Mouse (Mus musculus) C2C12 (cell line): ENCODE data around the gene Sowahd.

Source experiments
- CEBPB ChIP-seq: IDR thresholded peaks from one replicate; pipeline ENCODE4 v1.6.1; 2011; ENCODE audit warnings: low read depth, mild to moderate bottlenecking, control low read depth, moderate library complexity
- CTCF ChIP-seq: IDR thresholded peaks from one replicate; pipeline ENCODE4 v1.5.1; 2011; ENCODE audit not compliant: control insufficient read depth, insufficient read depth, insufficient read length
- MAX ChIP-seq: IDR thresholded peaks from one replicate; pipeline ENCODE4 v1.6.1; 2011; ENCODE audit warnings: mild to moderate bottlenecking, control low read depth
- MYOD1 ChIP-seq: IDR thresholded peaks from one replicate; pipeline ENCODE4 v1.6.1; 2011; ENCODE audit warnings: low read depth; ENCODE audit not compliant: control insufficient read depth, insufficient read length
- MYOG ChIP-seq: IDR thresholded peaks from one replicate; pipeline ENCODE4 v1.6.1; 2011; ENCODE audit not compliant: control insufficient read depth, insufficient read length; ENCODE audit errors: extremely low read depth
- USF1 ChIP-seq: IDR thresholded peaks from one replicate; pipeline ENCODE4 v1.6.1; 2011; ENCODE audit warnings: low read depth, mild to moderate bottlenecking, control low read depth, moderate library complexity

- no peak for TF ChIP-seq CTCF
- TF ChIP-seq MAX = no peak
- TF ChIP-seq CEBPB = no peak
- TF ChIP-seq USF1 = no peak
- TF ChIP-seq MYOG = no peak
- TF ChIP-seq MYOD1 = no peak
Measured at GRCm38 (mm10) chrX:37091457-37091856, 42.8 kb downstream of the Sowahd start.
